Mouse (Mus musculus) E14TG2a.4 (cell line): ENCODE data around the gene Apol7e.

Experiments used
- CTCF ChIP-seq: conservative IDR thresholded peaks from 2 replicates; pipeline ENCODE4 v1.5.1; 2014; ENCODE audit warnings: low read length
- NANOG ChIP-seq: IDR thresholded peaks from 2 replicates; pipeline ENCODE4 v1.6.1; 2014; ENCODE audit warnings: borderline replicate concordance, low read length, mixed read lengths

DNA sequence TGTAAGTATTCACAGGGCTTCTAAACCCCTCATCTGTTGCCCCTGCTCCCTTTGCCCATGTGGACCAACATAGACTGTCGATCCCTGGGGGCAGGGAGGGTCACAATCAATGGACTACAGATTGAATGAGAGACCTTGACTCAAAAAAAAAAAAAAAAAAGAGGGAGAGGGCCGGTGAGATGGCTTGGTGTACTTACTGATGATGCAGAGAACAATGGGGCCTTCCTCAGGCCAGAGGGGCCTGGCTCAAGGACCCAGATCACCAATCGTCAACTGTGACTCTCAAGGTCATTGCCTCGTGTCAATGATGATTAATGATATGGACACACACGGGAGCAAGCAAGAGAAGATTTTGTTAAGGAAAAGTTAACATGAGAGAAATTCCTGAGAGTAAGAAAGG lies 46.0 kb downstream of the Apol7e start:
- TF ChIP-seq CTCF, result no peak
- TF ChIP-seq NANOG, result no peak
